Mouse (Mus musculus): Measurements from ENCODE around the gene Tusc2.
A peak's percentile ranks its signal among the peaks of the same experiment; 100 is the strongest.
"Not testable (repeated sequence)": the region's sequence is repeated elsewhere in the genome, so short reads cannot be mapped to it uniquely, and the experiment has no call there.

The Tusc2 gene

GRCm38 (mm10) chr9:107569270-107569669 lies 6.2 kb downstream of the Tusc2 start:
- DNase-seq, result peak in 1 of 2 experiments; percentile 30

GRCm38 (mm10) chr9:107570016-107570415 lies 7.0 kb downstream of the Tusc2 start:
- peak in 1 of 2 experiments; percentile 29 for DNase-seq

- peak in 1 of 2 experiments; percentile 25 for DNase-seq
Observed at GRCm38 (mm10) chr9:107570845-107571244, 7.8 kb downstream of the Tusc2 start.

- DNase-seq, result no peak
Observed at GRCm38 (mm10) chr9:107571534-107572326, 8.7 kb downstream of the Tusc2 start.

GRCm38 (mm10) chr9:107572327-107572662 lies 9.2 kb downstream of the Tusc2 start:
- DNase-seq, result no peak

- DNase-seq, result not testable (repeated sequence)
Observed at GRCm38 (mm10) chr9:107573774-107574173, 10.7 kb downstream of the Tusc2 start.

- peak in 1 of 2 experiments; percentile 44 for DNase-seq
Observed at GRCm38 (mm10) chr9:107575579-107576356, 12.7 kb downstream of the Tusc2 start.

- peak in 1 of 2 experiments; percentile 36 for DNase-seq
Observed at GRCm38 (mm10) chr9:107576357-107577107, 13.5 kb downstream of the Tusc2 start, which contains the start of gene Hyal1. Gene Hyal1 (plus strand): TSS chr9:107576927.

GRCm38 (mm10) chr9:107577871-107578270 lies 14.8 kb downstream of the Tusc2 start:
- no peak for DNase-seq

- DNase-seq, result no peak
Observed at GRCm38 (mm10) chr9:107578587-107578986, 15.5 kb downstream of the Tusc2 start, which contains the start of gene Naa80. Gene Naa80 (plus strand): TSS chr9:107578887.

- DNase-seq, result peak; percentile 47 to 70
Observed at GRCm38 (mm10) chr9:107579023-107579900, 16.2 kb downstream of the Tusc2 start.

- DNase-seq, result peak; percentile 86 to 94
Observed at GRCm38 (mm10) chr9:107580501-107581317, 17.7 kb downstream of the Tusc2 start, which contains the start of gene Hyal3. Gene Hyal3 (plus strand): TSS chr9:107580818.

GRCm38 (mm10) chr9:107581584-107581983 lies 18.5 kb downstream of the Tusc2 start:
- DNase-seq, result no peak

GRCm38 (mm10) chr9:107582509-107583062 lies 19.5 kb downstream of the Tusc2 start:
- DNase-seq, result peak in 1 of 2 experiments; percentile 25

- DNase-seq, result no peak
Observed at GRCm38 (mm10) chr9:107583174-107583573, 20.1 kb downstream of the Tusc2 start.

GRCm38 (mm10) chr9:107586504-107586903 lies 23.4 kb downstream of the Tusc2 start:
- peak in 1 of 2 experiments; percentile 34 for DNase-seq

- DNase-seq, result peak; percentile 95 to 100
Observed at GRCm38 (mm10) chr9:107586974-107587832, 24.1 kb downstream of the Tusc2 start, which contains the start of gene Ifrd2. Gene Ifrd2 (plus strand): TSS chr9:107587642.

GRCm38 (mm10) chr9:107587833-107588639 lies 25.0 kb downstream of the Tusc2 start:
- no peak for DNase-seq

All from cerebellum, adult 18-20 months (tissue).